Mouse (Mus musculus) forebrain, embryonic 10.5 days (tissue): ENCODE data around the gene Rpp21. TPM values are rescaled to one million over a fixed set of nuclear protein-coding genes. Genes with fewer than 3 reads are reported as not detected.

Source experiments
- DNase-seq: peaks from one replicate; pipeline ENCODE4 v3.0.0-alpha.2; 2017; ENCODE audit warnings: low spot score; ENCODE audit errors: extremely low spot score
- H3K27ac ChIP-seq: fragments of 300-500 bp; sonication (generic); 2 replicates; pipeline ENCODE4 v1.5.1; 2016; ENCODE audit warnings: mild to moderate bottlenecking
- H3K27me3 ChIP-seq: fragments of 300-500 bp; sonication (generic); 2 replicates; pipeline ENCODE4 v1.6.1; 2016; ENCODE audit warnings: mild to moderate bottlenecking; ENCODE audit not compliant: poor library complexity, severe bottlenecking
- H3K36me3 ChIP-seq: fragments of 300-500 bp; sonication (generic); replicated peaks from 2 replicates; pipeline ENCODE4 v1.6.1; 2016; ENCODE audit warnings: mild to moderate bottlenecking, moderate library complexity
- H3K4me1 ChIP-seq: fragments of 300-500 bp; sonication (generic); 2 replicates; pipeline ENCODE4 v1.6.1; 2016
- H3K4me3 ChIP-seq: fragments of 300-500 bp; sonication (generic); 2 replicates; pipeline ENCODE4 v1.5.1; 2016; ENCODE audit warnings: mild to moderate bottlenecking, moderate library complexity
- H3K9me3 ChIP-seq: fragments of 300-500 bp; sonication (generic); 2 replicates; pipeline ENCODE4 v1.6.1; 2016; ENCODE audit warnings: mild to moderate bottlenecking, moderate library complexity
- WGBS: fragments of 180-500 bp; shearing (Covaris S2); methylation state at CpG from one replicate; pipeline ENCODE4 v1.1.7; 2016; 5-methylcytosine and 5-hydroxymethylcytosine counted together
- polyA plus RNA-seq: library from polyadenylated mRNA; unstranded; fragments of >200 nt; fragmentation: Nextera tagmentation; extraction: Ambion mirVana; gene quantifications from 2 replicates; pipeline ENCODE4 v1.2.1, GENCODE M21; 2016

Gene Rpp21
- polyA plus RNA-seq, result 94.4 and 98.2 TPM in 2 replicates

- Histone ChIP-seq H3K27me3 (peaks cover 3% of the 10 kb centered on the region), H3K27ac (peak within 1 kb of the TSS; percentile 89), H3K4me1 (peaks cover 14% of the 10 kb centered on the region), H3K4me3 (peak within 1 kb of the TSS; percentile 75), H3K9me3 (no peaks in the 10 kb centered on the region), H3K36me3 (peaks cover 52% of the 10 kb centered on the region)
- no peak for DNase-seq
- WGBS, result 52% methylated on average over 6 of the region's 6 CpGs
These were observed at the start of gene Rpp21 for GRCm38 (mm10) chr17:36257969-36258368. TSS of gene Rpp21 (minus strand) at chr17:36258069.

- Histone ChIP-seq H3K27me3 (no peaks in the 10 kb centered on the region), H3K36me3 (peaks cover 19% of the 10 kb centered on the region), H3K4me3 (no peak within 1 kb of the TSS), H3K4me1 (no peaks in the 10 kb centered on the region), H3K9me3 (peaks cover 11% of the 10 kb centered on the region; the same call in 1 of the 2 replicates), H3K27ac (no peak within 1 kb of the TSS)
- no peak for DNase-seq
- 96% methylated on average over 2 of the region's 2 CpGs for WGBS
These were observed 28.5 kb upstream of the Rpp21 start, which contains the start of gene H2-M10.2 for GRCm38 (mm10) chr17:36286390-36286789. TSS of gene H2-M10.2 (minus strand) at chr17:36286490.

- H3K27me3 ChIP-seq, result no peaks in the 10 kb centered on the region
- peaks cover 12% of the 10 kb centered on the region; the same call in 1 of the 2 replicates for H3K9me3 ChIP-seq
- H3K4me3 ChIP-seq, result no peak overlapping the region
- H3K4me1 ChIP-seq, result no peaks in the 10 kb centered on the region
- no peak overlapping the region for H3K27ac ChIP-seq
- H3K36me3 ChIP-seq, result peaks cover 62% of the 10 kb centered on the region
- DNase-seq, result no peak
- WGBS, result 92% methylated on average over 4 of the region's 4 CpGs
These were observed 23.8 kb upstream of the Rpp21 start for GRCm38 (mm10) chr17:36281521-36282245.

GRCm38 (mm10) chr17:36274776-36275175, 16.9 kb upstream of the Rpp21 start:
- 94% methylated on average over 4 of the region's 4 CpGs for WGBS
- Histone ChIP-seq H3K4me3 (no peak overlapping the region), H3K9me3 (no peaks in the 10 kb centered on the region)

GRCm38 (mm10) chr17:36273796-36274195, 15.9 kb upstream of the Rpp21 start:
- H3K4me1 ChIP-seq, result peaks cover 32% of the 10 kb centered on the region
- no peaks in the 10 kb centered on the region for H3K9me3 ChIP-seq
- H3K27me3 ChIP-seq, result no peaks in the 10 kb centered on the region
- peaks cover 60% of the 10 kb centered on the region for H3K36me3 ChIP-seq
- no peak overlapping the region for H3K27ac ChIP-seq
- no peak for DNase-seq
- no peak overlapping the region for H3K4me3 ChIP-seq
- 93% methylated on average over 4 of the region's 4 CpGs for WGBS

More at GRCm38 (mm10) chr17:36274776-36275175, 16.9 kb upstream of the Rpp21 start:
- H3K36me3 ChIP-seq, result peaks cover 69% of the 10 kb centered on the region
- H3K27me3 ChIP-seq, result no peaks in the 10 kb centered on the region
- no peak for DNase-seq
- H3K4me1 ChIP-seq, result peaks cover 30% of the 10 kb centered on the region
- H3K27ac ChIP-seq, result no peak overlapping the region

- WGBS, result 86% methylated on average over 9 of the region's 9 CpGs
- no peak overlapping the region for H3K27ac ChIP-seq
- H3K27me3 ChIP-seq, result no peaks in the 10 kb centered on the region
- H3K4me3 ChIP-seq, result peak overlapping the region; percentile 85
- no peak for DNase-seq
- no peaks in the 10 kb centered on the region for H3K9me3 ChIP-seq
- peaks cover 32% of the 10 kb centered on the region for H3K4me1 ChIP-seq
- peaks cover 60% of the 10 kb centered on the region for H3K36me3 ChIP-seq
These were observed 14.9 kb upstream of the Rpp21 start for GRCm38 (mm10) chr17:36272643-36273366.

- peak; percentile 83 for DNase-seq
- Histone ChIP-seq H3K4me3 (peak within 1 kb of the TSS; percentile 85), H3K27ac (peak within 1 kb of the TSS; percentile 99), H3K36me3 (peaks cover 63% of the 10 kb centered on the region), H3K27me3 (no peaks in the 10 kb centered on the region), H3K9me3 (no peaks in the 10 kb centered on the region), H3K4me1 (peaks cover 32% of the 10 kb centered on the region)
- WGBS, result 2% methylated on average over 43 of the region's 43 CpGs
These were observed 13.9 kb upstream of the Rpp21 start, which contains the start of gene Trim39 for GRCm38 (mm10) chr17:36271586-36272256. TSS of gene Trim39 (minus strand) at chr17:36272247.

- peaks cover 32% of the 10 kb centered on the region for H3K4me1 ChIP-seq
- WGBS, result under 1% methylated on average over 76 of the region's 84 CpGs
- no peaks in the 10 kb centered on the region for H3K27me3 ChIP-seq
- no peaks in the 10 kb centered on the region for H3K9me3 ChIP-seq
- H3K27ac ChIP-seq, result peak overlapping the region; percentile 99
- peak; percentile 89 for DNase-seq
- peaks cover 63% of the 10 kb centered on the region for H3K36me3 ChIP-seq
- H3K4me3 ChIP-seq, result peak overlapping the region; percentile 85
These were observed 13.2 kb upstream of the Rpp21 start for GRCm38 (mm10) chr17:36270956-36271585.

- 75% methylated on average over 5 of the region's 5 CpGs for WGBS
- H3K27me3 ChIP-seq, result no peaks in the 10 kb centered on the region
- H3K4me1 ChIP-seq, result peaks cover 12% of the 10 kb centered on the region
- DNase-seq, result no peak
- peaks cover 78% of the 10 kb centered on the region for H3K36me3 ChIP-seq
- no peak overlapping the region for H3K4me3 ChIP-seq
- H3K27ac ChIP-seq, result no peak overlapping the region
- no peaks in the 10 kb centered on the region for H3K9me3 ChIP-seq
These were observed 8.0 kb upstream of the Rpp21 start for GRCm38 (mm10) chr17:36265834-36266233.

GRCm38 (mm10) chr17:36264273-36264925, 6.5 kb upstream of the Rpp21 start:
- H3K36me3 ChIP-seq, result peaks cover 92% of the 10 kb centered on the region
- 94% methylated on average over 3 of the region's 3 CpGs for WGBS

GRCm38 (mm10) chr17:36261511-36262166, 3.8 kb upstream of the Rpp21 start:
- Histone ChIP-seq H3K4me1 (peaks cover 10% of the 10 kb centered on the region), H3K9me3 (no peaks in the 10 kb centered on the region), H3K4me3 (no peak overlapping the region), H3K27ac (no peak overlapping the region), H3K36me3 (peaks cover 80% of the 10 kb centered on the region), H3K27me3 (no peaks in the 10 kb centered on the region)
- DNase-seq, result no peak
- 92% methylated on average over 9 of the region's 9 CpGs for WGBS

More at GRCm38 (mm10) chr17:36264273-36264925, 6.5 kb upstream of the Rpp21 start:
- Histone ChIP-seq H3K4me3 (no peak overlapping the region), H3K27me3 (no peaks in the 10 kb centered on the region), H3K4me1 (no peaks in the 10 kb centered on the region), H3K9me3 (no peaks in the 10 kb centered on the region), H3K27ac (no peak overlapping the region)
- no peak for DNase-seq
